Mouse (Mus musculus) kidney, adult 2 months (tissue): Measurements from ENCODE around the gene Pygb. TPM values are rescaled to one million over a fixed set of nuclear protein-coding genes. Genes with fewer than 3 reads are reported as not detected.

Experiments
- DNase-seq: peaks from one replicate; pipeline ENCODE4 v3.0.0; 2021
- H3K27ac ChIP-seq: fragments of 200-500 bp; 2 replicates; pipeline ENCODE4 v1.5.1; 2012; ENCODE audit warnings: low read depth, low read length, control low read depth, inconsistent platforms; ENCODE audit not compliant: insufficient read depth
- H3K27me3 ChIP-seq: fragments of 200-500 bp; replicated peaks from 2 replicates; pipeline ENCODE4 v1.6.1; 2012; ENCODE audit warnings: mild to moderate bottlenecking, moderate library complexity, low read length, inconsistent platforms; ENCODE audit not compliant: control insufficient read depth, insufficient read depth
- H3K36me3 ChIP-seq: fragments of 200-500 bp; 2 replicates; pipeline ENCODE4 v1.6.1; 2012; ENCODE audit warnings: mild to moderate bottlenecking, moderate library complexity, low read length, inconsistent platforms; ENCODE audit not compliant: control insufficient read depth, insufficient read depth
- H3K4me1 ChIP-seq: fragments of 200-500 bp; 2 replicates; pipeline ENCODE4 v1.6.1; 2011; ENCODE audit warnings: low read length; ENCODE audit not compliant: control insufficient read depth, insufficient read depth
- H3K4me3 ChIP-seq: fragments of 200-500 bp; 2 replicates; pipeline ENCODE4 v1.5.1; 2011; ENCODE audit warnings: mild to moderate bottlenecking, low read depth, low read length, control low read depth; ENCODE audit not compliant: insufficient read depth
- CTCF ChIP-seq: fragments of 200-500 bp; conservative IDR thresholded peaks from 2 replicates; pipeline ENCODE4 v1.5.1; 2011; ENCODE audit warnings: low read depth, mild to moderate bottlenecking, control low read depth, low read length, moderate library complexity, mixed read lengths; ENCODE audit not compliant: insufficient read depth, insufficient read length
- POLR2A ChIP-seq: fragments of 200-500 bp; IDR thresholded peaks from one replicate; pipeline ENCODE4 v1.6.1; 2011; ENCODE audit warnings: low read depth, low read length, control low read depth
- WGBS: fragments of 180-500 bp; shearing (Covaris S2); methylation state at CpG from one replicate; pipeline ENCODE4 v1.1.7; 2018; 5-methylcytosine and 5-hydroxymethylcytosine counted together
- polyA plus RNA-seq: library from polyadenylated mRNA; depleted of rRNA; stranded (reverse); fragments of >200 nt; gene quantifications from 2 replicates; pipeline ENCODE4 v1.2.3, GENCODE M21; 2012

Gene Pygb
- polyA plus RNA-seq, 1 experiment = 24.7 TPM

- 93% methylated on average over 18 of the region's 18 CpGs for WGBS
- no peak overlapping the region for H3K4me3 ChIP-seq
- DNase-seq = no peak
- H3K36me3 ChIP-seq = no peaks in the 10 kb centered on the region
- no peaks in the 10 kb centered on the region for H3K27me3 ChIP-seq
- no peak overlapping the region for H3K27ac ChIP-seq
- no peaks in the 10 kb centered on the region for H3K4me1 ChIP-seq
- TF ChIP-seq POLR2A (no peak), CTCF (no peak)
Measured at GRCm38 (mm10) chr2:150816676-150817402, 30.3 kb downstream of the Pygb start.

GRCm38 (mm10) chr2:150818742-150819141 is 32.2 kb downstream of the Pygb start:
- no peak for DNase-seq
- 75% methylated on average over 8 of the region's 8 CpGs for WGBS
- Histone ChIP-seq H3K4me1 (no peaks in the 10 kb centered on the region), H3K36me3 (no peaks in the 10 kb centered on the region), H3K27ac (no peak overlapping the region), H3K27me3 (no peaks in the 10 kb centered on the region), H3K4me3 (no peak overlapping the region)
- TF ChIP-seq POLR2A (no peak), CTCF (no peak)

- TF ChIP-seq POLR2A (no peak), CTCF (no peak)
- Histone ChIP-seq H3K27ac (no peak overlapping the region), H3K4me3 (no peak overlapping the region), H3K36me3 (no peaks in the 10 kb centered on the region), H3K4me1 (no peaks in the 10 kb centered on the region), H3K27me3 (no peaks in the 10 kb centered on the region)
- DNase-seq = no peak
- 92% methylated on average over 8 of the region's 8 CpGs for WGBS
Measured at GRCm38 (mm10) chr2:150820720-150821119, 34.2 kb downstream of the Pygb start.

GRCm38 (mm10) chr2:150822987-150823386 is 36.5 kb downstream of the Pygb start:
- H3K36me3 ChIP-seq = no peaks in the 10 kb centered on the region
- no peaks in the 10 kb centered on the region for H3K27me3 ChIP-seq
- H3K4me1 ChIP-seq = no peaks in the 10 kb centered on the region
- TF ChIP-seq CTCF = no peak
- TF ChIP-seq POLR2A = no peak
- no peak overlapping the region for H3K27ac ChIP-seq
- 78% methylated on average over 8 of the region's 8 CpGs for WGBS
- DNase-seq = no peak
- H3K4me3 ChIP-seq = no peak overlapping the region

GRCm38 (mm10) chr2:150826426-150826825 is 39.9 kb downstream of the Pygb start:
- H3K36me3 ChIP-seq = no peaks in the 10 kb centered on the region
- DNase-seq = no peak
- no peak overlapping the region for H3K4me3 ChIP-seq
- TF ChIP-seq POLR2A (no peak), CTCF (no peak)
- no peaks in the 10 kb centered on the region for H3K27me3 ChIP-seq
- whole genome bisulfite sequencing = 84% methylated on average over 3 of the region's 3 CpGs
- H3K4me1 ChIP-seq = no peaks in the 10 kb centered on the region
- no peak overlapping the region for H3K27ac ChIP-seq

GRCm38 (mm10) chr2:150828164-150828563 is 41.6 kb downstream of the Pygb start:
- no peak for DNase-seq
- no peak overlapping the region for H3K27ac ChIP-seq
- no peaks in the 10 kb centered on the region for H3K27me3 ChIP-seq
- 86% methylated on average over 3 of the region's 3 CpGs for WGBS
- H3K4me1 ChIP-seq = no peaks in the 10 kb centered on the region
- no peaks in the 10 kb centered on the region for H3K36me3 ChIP-seq
- TF ChIP-seq POLR2A = no peak
- 0 out of 2 replicates have a peak, but pooled peaks have one; percentile 16 for TF ChIP-seq CTCF
- no peak overlapping the region for H3K4me3 ChIP-seq

- no peak for TF ChIP-seq POLR2A
- TF ChIP-seq CTCF = 0 out of 2 replicates have a peak, but pooled peaks have one; percentile 3
- no peak overlapping the region for H3K4me3 ChIP-seq
Measured at GRCm38 (mm10) chr2:150828654-150829053, 42.1 kb downstream of the Pygb start.

GRCm38 (mm10) chr2:150830011-150830410 is 43.5 kb downstream of the Pygb start:
- no peak for DNase-seq
- Histone ChIP-seq H3K36me3 (no peaks in the 10 kb centered on the region), H3K4me3 (no peak overlapping the region), H3K4me1 (no peaks in the 10 kb centered on the region), H3K27me3 (no peaks in the 10 kb centered on the region), H3K27ac (no peak overlapping the region)
- TF ChIP-seq POLR2A (no peak), CTCF (no peak)
- 92% methylated on average over 2 of the region's 2 CpGs for WGBS

More at GRCm38 (mm10) chr2:150828654-150829053, 42.1 kb downstream of the Pygb start:
- 78% methylated on average over 4 of the region's 4 CpGs for WGBS
- DNase-seq = no peak
- Histone ChIP-seq H3K27me3 (no peaks in the 10 kb centered on the region), H3K36me3 (no peaks in the 10 kb centered on the region), H3K27ac (no peak overlapping the region), H3K4me1 (no peaks in the 10 kb centered on the region)
